Mouse (Mus musculus): ENCODE results near the gene Dcaf4. TPM values are rescaled to one million over a fixed set of nuclear protein-coding genes. Genes with fewer than 3 reads are reported as not detected.

Gene Dcaf4
- 23.8 and 24.1 TPM in 2 replicates for polyA plus RNA-seq (2014; fragmentation: Nextera tagmentation; extraction: Ambion mirVana)

- under 1% methylated on average over 32 of the region's 32 CpGs for WGBS (ENCODE audit: insufficient replicate concordance)
- Histone ChIP-seq H3K4me1 (ENCODE audit: control insufficient read depth, insufficient read depth, low read length) (peaks cover 14% of the 10 kb centered on the region), H3K27ac (ENCODE audit: low read depth, low read length) (peak within 1 kb of the TSS; percentile 31), H3K27me3 (ENCODE audit: control insufficient read depth, insufficient read depth, low read length) (no peaks in the 10 kb centered on the region), H3K4me2 (peak within 1 kb of the TSS; percentile 71), H3K9ac (ENCODE audit: low read depth, low read length) (peak within 1 kb of the TSS; percentile 82), H3K4me3 (ENCODE audit: low read depth, low read length) (peak within 1 kb of the TSS; percentile 64), H3K36me3 (ENCODE audit: control insufficient read depth, insufficient read depth, low read length) (no peaks in the 10 kb centered on the region), H3K9me3 (replicated peaks; ENCODE audit: control insufficient read depth, low read length) (no peaks in the 10 kb centered on the region)
- peak; percentile 91 for ATAC-seq (replicated peaks; ENCODE audit: insufficient number of reproducible peaks, low FRiP score, low TSS enrichment)
These were observed at the start of gene Dcaf4 for GRCm38 (mm10) chr12:83520311-83520890. Dcaf4 (plus strand) TSS chr12:83520466.

GRCm38 (mm10) chr12:83471760-83472159 is 48.5 kb upstream of the Dcaf4 start:
- H3K9me3 ChIP-seq (replicated peaks; ENCODE audit: control insufficient read depth, low read length), result no peaks in the 10 kb centered on the region
- H3K36me3 ChIP-seq (ENCODE audit: control insufficient read depth, insufficient read depth, low read length), result no peaks in the 10 kb centered on the region
- ATAC-seq (replicated peaks; ENCODE audit: insufficient number of reproducible peaks, low FRiP score, low TSS enrichment), result no peak
- no peak overlapping the region for H3K9ac ChIP-seq (ENCODE audit: low read depth, low read length)
- H3K4me2 ChIP-seq, result no peak overlapping the region
- no peak overlapping the region for H3K4me3 ChIP-seq (ENCODE audit: low read depth, low read length)
- no peaks in the 10 kb centered on the region for H3K27me3 ChIP-seq (ENCODE audit: control insufficient read depth, insufficient read depth, low read length)
- peaks cover 54% of the 10 kb centered on the region for H3K4me1 ChIP-seq (ENCODE audit: control insufficient read depth, insufficient read depth, low read length)
- H3K27ac ChIP-seq (ENCODE audit: low read depth, low read length), result 0 out of 2 replicates have a peak overlapping the region, but pooled peaks have one; percentile 2
- WGBS (ENCODE audit: insufficient replicate concordance), result 49% methylated on average over 7 of the region's 7 CpGs

- Histone ChIP-seq H3K4me3 (ENCODE audit: low read depth, low read length) (no peak overlapping the region), H3K36me3 (ENCODE audit: control insufficient read depth, insufficient read depth, low read length) (no peaks in the 10 kb centered on the region), H3K27ac (ENCODE audit: low read depth, low read length) (peak overlapping the region; percentile 57), H3K4me2 (peak overlapping the region; percentile 24; the same call in 1 of the 2 replicates), H3K4me1 (ENCODE audit: control insufficient read depth, insufficient read depth, low read length) (peaks cover 56% of the 10 kb centered on the region), H3K27me3 (ENCODE audit: control insufficient read depth, insufficient read depth, low read length) (no peaks in the 10 kb centered on the region), H3K9me3 (replicated peaks; ENCODE audit: control insufficient read depth, low read length) (no peaks in the 10 kb centered on the region), H3K9ac (ENCODE audit: low read depth, low read length) (0 out of 2 replicates have a peak overlapping the region, but pooled peaks have one; percentile 28)
- 19% methylated on average over 5 of the region's 5 CpGs for WGBS (ENCODE audit: insufficient replicate concordance)
- no peak for ATAC-seq (replicated peaks; ENCODE audit: insufficient number of reproducible peaks, low FRiP score, low TSS enrichment)
These were observed 46.2 kb upstream of the Dcaf4 start for GRCm38 (mm10) chr12:83473987-83474600.

- no peak for ATAC-seq (replicated peaks; ENCODE audit: insufficient number of reproducible peaks, low FRiP score, low TSS enrichment)
- Histone ChIP-seq H3K4me3 (ENCODE audit: low read depth, low read length) (no peak overlapping the region), H3K27ac (ENCODE audit: low read depth, low read length) (no peak overlapping the region), H3K9me3 (replicated peaks; ENCODE audit: control insufficient read depth, low read length) (no peaks in the 10 kb centered on the region), H3K9ac (ENCODE audit: low read depth, low read length) (no peak overlapping the region), H3K27me3 (ENCODE audit: control insufficient read depth, insufficient read depth, low read length) (no peaks in the 10 kb centered on the region), H3K36me3 (ENCODE audit: control insufficient read depth, insufficient read depth, low read length) (no peaks in the 10 kb centered on the region), H3K4me1 (ENCODE audit: control insufficient read depth, insufficient read depth, low read length) (peaks cover 58% of the 10 kb centered on the region), H3K4me2 (no peak overlapping the region)
- WGBS (ENCODE audit: insufficient replicate concordance), result 58% methylated on average over 6 of the region's 6 CpGs
These were observed 44.8 kb upstream of the Dcaf4 start for GRCm38 (mm10) chr12:83475419-83475818.

- H3K27me3 ChIP-seq (ENCODE audit: control insufficient read depth, insufficient read depth, low read length), result no peaks in the 10 kb centered on the region
- ATAC-seq (replicated peaks; ENCODE audit: insufficient number of reproducible peaks, low FRiP score, low TSS enrichment), result no peak
- peaks cover 52% of the 10 kb centered on the region for H3K4me1 ChIP-seq (ENCODE audit: control insufficient read depth, insufficient read depth, low read length)
- no peak overlapping the region for H3K4me3 ChIP-seq (ENCODE audit: low read depth, low read length)
- no peak overlapping the region for H3K9ac ChIP-seq (ENCODE audit: low read depth, low read length)
- H3K27ac ChIP-seq (ENCODE audit: low read depth, low read length), result no peak overlapping the region
- H3K36me3 ChIP-seq (ENCODE audit: control insufficient read depth, insufficient read depth, low read length), result no peaks in the 10 kb centered on the region
- H3K4me2 ChIP-seq, result no peak overlapping the region
- H3K9me3 ChIP-seq (replicated peaks; ENCODE audit: control insufficient read depth, low read length), result no peaks in the 10 kb centered on the region
- 88% methylated on average over 10 of the region's 10 CpGs for WGBS (ENCODE audit: insufficient replicate concordance)
These were observed 44.0 kb upstream of the Dcaf4 start for GRCm38 (mm10) chr12:83476277-83476676.

GRCm38 (mm10) chr12:83479140-83479539 is 41.1 kb upstream of the Dcaf4 start:
- Histone ChIP-seq H3K27me3 (ENCODE audit: control insufficient read depth, insufficient read depth, low read length) (no peaks in the 10 kb centered on the region), H3K4me3 (ENCODE audit: low read depth, low read length) (no peak overlapping the region), H3K9me3 (replicated peaks; ENCODE audit: control insufficient read depth, low read length) (no peaks in the 10 kb centered on the region), H3K27ac (ENCODE audit: low read depth, low read length) (0 out of 2 replicates have a peak overlapping the region, but pooled peaks have one; percentile 24), H3K9ac (ENCODE audit: low read depth, low read length) (no peak overlapping the region), H3K4me2 (no peak overlapping the region; the same call in 1 of the 2 replicates), H3K4me1 (ENCODE audit: control insufficient read depth, insufficient read depth, low read length) (peaks cover 34% of the 10 kb centered on the region), H3K36me3 (ENCODE audit: control insufficient read depth, insufficient read depth, low read length) (no peaks in the 10 kb centered on the region)
- 33% methylated on average over 1 of the region's 1 CpGs for WGBS (ENCODE audit: insufficient replicate concordance)
- ATAC-seq (replicated peaks; ENCODE audit: insufficient number of reproducible peaks, low FRiP score, low TSS enrichment), result no peak

- H3K9me3 ChIP-seq (replicated peaks; ENCODE audit: control insufficient read depth, low read length), result no peaks in the 10 kb centered on the region
- H3K4me3 ChIP-seq (ENCODE audit: low read depth, low read length), result no peak overlapping the region
- no peak overlapping the region for H3K9ac ChIP-seq (ENCODE audit: low read depth, low read length)
- H3K27me3 ChIP-seq (ENCODE audit: control insufficient read depth, insufficient read depth, low read length), result no peaks in the 10 kb centered on the region
- H3K4me2 ChIP-seq, result no peak overlapping the region
- peaks cover 37% of the 10 kb centered on the region for H3K4me1 ChIP-seq (ENCODE audit: control insufficient read depth, insufficient read depth, low read length)
- H3K27ac ChIP-seq (ENCODE audit: low read depth, low read length), result no peak overlapping the region
- H3K36me3 ChIP-seq (ENCODE audit: control insufficient read depth, insufficient read depth, low read length), result no peaks in the 10 kb centered on the region
- ATAC-seq (replicated peaks; ENCODE audit: insufficient number of reproducible peaks, low FRiP score, low TSS enrichment), result no peak
- WGBS (ENCODE audit: insufficient replicate concordance), result 51% methylated on average over 7 of the region's 7 CpGs
These were observed 40.4 kb upstream of the Dcaf4 start for GRCm38 (mm10) chr12:83479818-83480401.

GRCm38 (mm10) chr12:83481439-83481838 is 38.8 kb upstream of the Dcaf4 start:
- Histone ChIP-seq H3K27me3 (ENCODE audit: control insufficient read depth, insufficient read depth, low read length) (no peaks in the 10 kb centered on the region), H3K4me2 (no peak overlapping the region; the same call in 1 of the 2 replicates), H3K9ac (ENCODE audit: low read depth, low read length) (no peak overlapping the region), H3K4me3 (ENCODE audit: low read depth, low read length) (no peak overlapping the region), H3K36me3 (ENCODE audit: control insufficient read depth, insufficient read depth, low read length) (no peaks in the 10 kb centered on the region), H3K4me1 (ENCODE audit: control insufficient read depth, insufficient read depth, low read length) (peaks cover 27% of the 10 kb centered on the region), H3K9me3 (replicated peaks; ENCODE audit: control insufficient read depth, low read length) (no peaks in the 10 kb centered on the region), H3K27ac (ENCODE audit: low read depth, low read length) (peak overlapping the region; percentile 35; the same call in 1 of the 2 replicates)
- 50% methylated on average over 4 of the region's 4 CpGs for WGBS (ENCODE audit: insufficient replicate concordance)
- no peak for ATAC-seq (replicated peaks; ENCODE audit: insufficient number of reproducible peaks, low FRiP score, low TSS enrichment)
